Comparison of ENCODE assay signal across 16 mouse cellular contexts in genomic region chr3:30964216-30964615, GRCm38 (mm10).
"Had no signal": no experiment of that assay in that cellular context is flagged by ENCODE, and none has a peak within 500 bp of the region (broad histone marks: within the 10 kb centered on the region; RNA-seq: fewer than 3 reads in every experiment).

No protein-coding gene starts in this region.

- H3K4me1 ChIP-seq: stomach, embryonic 15.5 days had no signal

- DNase-seq: retina, postnatal 1 day; right cerebral cortex, adult 18-20 months; right cerebral cortex, postnatal 14 days; right cerebral cortex, postnatal 25 days; right cerebral cortex, postnatal 4 days; spleen, adult 18-20 months; thymus, adult 2 months; thymus, postnatal 14 days; thymus, postnatal 25 days; thymus, postnatal 36 days; thymus, postnatal 4 days had no signal

- H3K27me3 ChIP-seq: neural tube, embryonic 12.5 days; neural tube, embryonic 13.5 days; neural tube, embryonic 15.5 days; stomach, embryonic 15.5 days had no signal

- H3K9ac ChIP-seq: neural tube, embryonic 12.5 days; neural tube, embryonic 13.5 days; neural tube, embryonic 15.5 days; stomach, embryonic 15.5 days had no signal

- H3K4me2 ChIP-seq: neural tube, embryonic 12.5 days; neural tube, embryonic 13.5 days; neural tube, embryonic 15.5 days; stomach, embryonic 15.5 days had no signal

- H3K4me3 ChIP-seq: neural tube, embryonic 12.5 days; neural tube, embryonic 13.5 days; neural tube, embryonic 15.5 days; stomach, embryonic 15.5 days had no signal

- H3K9me3 ChIP-seq: neural tube, embryonic 12.5 days; neural tube, embryonic 13.5 days; neural tube, embryonic 15.5 days; stomach, embryonic 15.5 days had no signal

- H3K27ac ChIP-seq: neural tube, embryonic 12.5 days; neural tube, embryonic 13.5 days; neural tube, embryonic 15.5 days; stomach, embryonic 15.5 days; stomach, postnatal 0 days had no signal
